Mouse (Mus musculus) cortical plate, adult 2 months (tissue): ENCODE data around the gene Fgfr1op.

Experiments
- CTCF ChIP-seq: fragments of 200-500 bp; IDR thresholded peaks from 2 replicates; pipeline ENCODE4 v1.5.1; 2011; ENCODE audit warnings: mild to moderate bottlenecking, control low read depth, low read length; ENCODE audit not compliant: insufficient read depth; ENCODE audit errors: extremely low read depth
- POLR2A ChIP-seq: fragments of 200-500 bp; IDR thresholded peaks from 2 replicates; pipeline ENCODE4 v1.6.1; 2011; ENCODE audit warnings: mild to moderate bottlenecking, low read length, control low read depth; ENCODE audit not compliant: insufficient read depth; ENCODE audit errors: extremely low read depth

DNA sequence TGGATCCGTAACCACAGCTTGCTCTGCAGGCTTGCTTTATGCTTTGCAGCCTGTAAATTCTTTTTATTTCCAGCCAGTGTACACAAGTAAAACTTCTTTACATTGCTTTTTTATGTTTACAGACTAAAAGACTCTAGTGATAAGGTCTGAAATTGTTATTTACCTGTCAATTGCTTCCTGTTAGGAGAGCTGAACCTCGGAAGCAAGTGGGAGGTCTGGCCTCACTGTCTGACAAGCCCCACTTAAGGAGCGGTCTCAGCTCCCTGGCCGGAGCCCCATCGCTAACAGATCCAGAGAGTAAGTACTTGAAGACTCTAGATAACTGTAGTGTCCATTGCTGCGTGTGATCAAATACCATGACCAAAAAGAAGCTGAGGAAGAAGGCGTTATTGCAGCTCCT lies 18.9 kb downstream of the Fgfr1op start:
- TF ChIP-seq CTCF: no peak
- no peak for TF ChIP-seq POLR2A
